Mouse (Mus musculus) heart, adult 2 months (tissue): ENCODE results near the gene Rnf149.

Experiments
- CTCF ChIP-seq: fragments of 200-600 bp; IDR thresholded peaks from 2 replicates; pipeline ENCODE4 v1.8.1; 2022; ENCODE audit warnings: antibody characterized with exemption, mild to moderate bottlenecking, moderate library complexity
- POLR2A ChIP-seq: fragments of 200-500 bp; IDR thresholded peaks from 2 replicates; pipeline ENCODE4 v1.6.1; 2011; ENCODE audit warnings: mild to moderate bottlenecking, low read depth, low read length, control low read depth; ENCODE audit not compliant: insufficient read depth

DNA sequence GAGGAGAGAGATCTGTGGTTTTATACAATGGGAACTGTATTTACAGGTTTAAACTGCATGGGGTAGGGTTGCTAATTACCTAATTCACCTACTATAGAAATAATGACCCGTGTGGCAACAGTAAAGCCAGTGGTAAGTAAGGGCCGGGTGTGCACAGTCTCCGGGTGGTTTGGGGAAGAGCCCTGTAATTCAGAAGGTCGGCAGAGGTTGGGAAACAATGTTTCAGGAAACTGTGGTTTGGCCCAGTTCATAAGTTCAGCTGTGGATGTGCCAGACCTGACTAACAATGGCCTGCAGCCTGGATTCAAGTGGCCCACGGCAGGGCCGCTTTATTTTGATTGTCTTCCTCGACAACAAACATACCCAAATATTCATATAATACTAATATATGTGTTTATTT, 51.4 kb downstream of the Rnf149 start:
- no peak for TF ChIP-seq CTCF
- no peak for TF ChIP-seq POLR2A
